Mouse (Mus musculus) 3T3-L1 (cell line): ENCODE measurements around the gene Bcan.

Experiments used
- DNase-seq: peaks from one replicate; pipeline ENCODE4 v3.0.0-alpha.2; 2015; ENCODE audit warnings: low read depth, low spot score

Gene Bcan

GRCm38 (mm10) chr3:87972203-87972664 lies 27.8 kb downstream of the Bcan start:
- no peak for DNase-seq

GRCm38 (mm10) chr3:87971489-87972202 lies 28.4 kb downstream of the Bcan start:
- no peak for DNase-seq

- no peak for DNase-seq
Observed at GRCm38 (mm10) chr3:87970939-87971488, 29.0 kb downstream of the Bcan start, which contains the start of gene Nes. Gene Nes (plus strand): TSS chr3:87971078.

- DNase-seq, result peak; percentile 81
Observed at GRCm38 (mm10) chr3:87970184-87970938, 29.7 kb downstream of the Bcan start.

- peak; percentile 97 for DNase-seq
Observed at GRCm38 (mm10) chr3:87960586-87961191, 39.3 kb downstream of the Bcan start.

GRCm38 (mm10) chr3:87960191-87960585 lies 39.8 kb downstream of the Bcan start:
- peak; percentile 40 for DNase-seq

- peak; percentile 71 for DNase-seq
Observed at GRCm38 (mm10) chr3:87959371-87959770, 40.7 kb downstream of the Bcan start.

- no peak for DNase-seq
Observed at GRCm38 (mm10) chr3:87958967-87959366, 41.1 kb downstream of the Bcan start.

GRCm38 (mm10) chr3:87958476-87958875 lies 41.6 kb downstream of the Bcan start:
- no peak for DNase-seq

GRCm38 (mm10) chr3:87958056-87958455 lies 42.0 kb downstream of the Bcan start:
- DNase-seq, result no peak

- no peak for DNase-seq
Observed at GRCm38 (mm10) chr3:87952440-87952839, 47.6 kb downstream of the Bcan start.

- DNase-seq, result no peak
Observed at GRCm38 (mm10) chr3:87951946-87952345, 48.1 kb downstream of the Bcan start.

- no peak for DNase-seq
Observed at GRCm38 (mm10) chr3:87949955-87950515, 50.0 kb downstream of the Bcan start.

- DNase-seq, result no peak
Observed at GRCm38 (mm10) chr3:87949266-87949954, 50.6 kb downstream of the Bcan start.

GRCm38 (mm10) chr3:87948378-87949265 lies 51.4 kb downstream of the Bcan start, which contains the start of gene Crabp2:
Gene Crabp2 (plus strand): TSS chr3:87948666.
- DNase-seq, result peak; percentile 54

- no peak for DNase-seq
Observed at GRCm38 (mm10) chr3:87947811-87948199, 52.2 kb downstream of the Bcan start.

GRCm38 (mm10) chr3:87947056-87947810 lies 52.8 kb downstream of the Bcan start:
- DNase-seq, result no peak

- DNase-seq, result peak; percentile 72
Observed at GRCm38 (mm10) chr3:87946541-87946860, 53.5 kb downstream of the Bcan start.

GRCm38 (mm10) chr3:87945781-87946540 lies 54.1 kb downstream of the Bcan start:
- no peak for DNase-seq
